Mouse (Mus musculus): ENCODE data around the gene Rnf34. TPM values are rescaled to one million over a fixed set of nuclear protein-coding genes. Genes with fewer than 3 reads are reported as not detected.

Gene Rnf34
- total RNA-seq, 1 experiment, result 26.1 TPM

DNA sequence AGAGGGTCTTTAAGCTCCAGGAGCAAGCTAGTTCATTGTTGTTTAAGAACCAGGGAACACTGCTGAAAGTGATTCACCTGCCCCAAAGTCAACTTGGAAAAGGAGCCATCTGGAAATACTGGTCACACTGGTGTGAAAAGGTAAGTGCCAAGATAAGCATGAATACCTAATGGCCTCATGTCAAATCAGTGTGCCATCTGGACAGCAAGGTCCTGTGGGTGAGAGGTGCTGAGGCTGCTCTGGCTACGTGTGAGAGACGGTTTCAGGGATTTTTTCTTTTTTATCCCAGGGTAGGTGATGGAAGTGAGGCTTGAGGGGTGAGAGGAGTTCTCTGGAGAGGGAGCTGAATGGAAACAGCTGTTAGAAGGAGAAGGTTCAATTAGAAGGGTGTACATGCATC lies 23.7 kb downstream of the Rnf34 start:
- H3K9ac ChIP-seq (ENCODE audit: insufficient read depth, low read depth, low read length, poor library complexity, severe bottlenecking), result no peak overlapping the region
- in situ Hi-C loops (cut with MboI; ENCODE audit: low sequenced_read_pairs in 2 of 2, unreplicated experiment in 2 of 2), result no loop called here
- no peak for DNase-seq (ENCODE audit: low read depth, low spot score)
- H3K27ac ChIP-seq (ENCODE audit: insufficient read depth, low read depth, low read length, poor library complexity, severe bottlenecking), result no peak overlapping the region
- H3K4me1 ChIP-seq (ENCODE audit: control insufficient read depth in 2 of 2, insufficient read depth in 2 of 2, low read length in 2 of 2, poor library complexity in 1 of 2), result peaks cover 0 to 5% of the 10 kb centered on the region in 2 experiments; a peak in 2 of 4 replicates
- no peaks in the 10 kb centered on the region for H3K9me3 ChIP-seq (ENCODE audit: control insufficient read depth, insufficient read depth, low read depth, low read length)
- H3K36me3 ChIP-seq (ENCODE audit: control insufficient read depth, insufficient read depth, low read length, poor library complexity, severe bottlenecking), result peaks cover 18% of the 10 kb centered on the region
- no peak for TF ChIP-seq HCFC1 (IDR thresholded peaks at IDR 0.05; ENCODE audit: borderline replicate concordance, insufficient read depth, low read length)
- no peak for TF ChIP-seq MAFK (IDR thresholded peaks at IDR 0.05; ENCODE audit: insufficient read depth, low read depth, low read length)
- TF ChIP-seq ZC3H11A (IDR thresholded peaks at IDR 0.05; ENCODE audit: borderline replicate concordance, low read depth, low read length), result no peak
- TF ChIP-seq ZNF384 (IDR thresholded peaks at IDR 0.05; ENCODE audit: low read depth, low read length), result no peak
- no peak for TF ChIP-seq CHD2 (IDR thresholded peaks at IDR 0.05; ENCODE audit: low read depth, low read length)
- H3K4me3 ChIP-seq (ENCODE audit: insufficient read depth in 1 of 2, low read depth in 1 of 2, low read length in 2 of 2, poor library complexity in 1 of 2, severe bottlenecking in 1 of 2), result no peak overlapping the region

DNA sequence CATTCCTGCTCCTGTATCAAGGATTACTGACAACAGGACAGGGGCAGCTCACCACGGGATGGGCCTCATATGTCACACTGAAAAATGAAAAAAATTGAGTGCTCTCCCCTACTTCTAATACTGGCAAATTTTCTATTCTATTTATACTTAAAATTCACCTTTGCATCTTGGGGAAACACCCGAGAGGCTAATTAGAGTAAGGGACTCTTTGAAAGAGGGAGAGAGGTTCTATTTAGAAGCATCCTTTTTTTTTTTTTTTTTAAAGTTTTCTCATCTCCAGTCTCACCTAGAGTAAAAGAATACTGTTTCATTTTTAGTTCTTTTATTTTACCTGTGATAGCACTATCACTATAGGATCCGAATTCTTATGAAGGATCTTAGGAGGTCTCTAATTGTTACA lies 24.5 kb downstream of the Rnf34 start:
- in situ Hi-C loops (cut with MboI; ENCODE audit: low sequenced_read_pairs in 2 of 2, unreplicated experiment in 2 of 2), result no loop called here
- Histone ChIP-seq H3K4me1 (ENCODE audit: control insufficient read depth in 2 of 2, insufficient read depth in 2 of 2, low read length in 2 of 2, poor library complexity in 1 of 2) (peaks cover 0 to 5% of the 10 kb centered on the region in 2 experiments; a peak in 2 of 4 replicates), H3K4me3 (ENCODE audit: insufficient read depth in 1 of 2, low read depth in 1 of 2, low read length in 2 of 2, poor library complexity in 1 of 2, severe bottlenecking in 1 of 2) (no peak overlapping the region), H3K9me3 (ENCODE audit: control insufficient read depth, insufficient read depth, low read depth, low read length) (no peaks in the 10 kb centered on the region), H3K27ac (ENCODE audit: insufficient read depth, low read depth, low read length, poor library complexity, severe bottlenecking) (no peak overlapping the region), H3K36me3 (ENCODE audit: control insufficient read depth, insufficient read depth, low read length, poor library complexity, severe bottlenecking) (peaks cover 20% of the 10 kb centered on the region), H3K9ac (ENCODE audit: insufficient read depth, low read depth, low read length, poor library complexity, severe bottlenecking) (no peak overlapping the region)
- no peak for DNase-seq (ENCODE audit: low read depth, low spot score)
- TF ChIP-seq ZNF384 (IDR thresholded peaks at IDR 0.05; ENCODE audit: low read depth, low read length) (no peak), MAFK (IDR thresholded peaks at IDR 0.05; ENCODE audit: insufficient read depth, low read depth, low read length) (no peak), ZC3H11A (IDR thresholded peaks at IDR 0.05; ENCODE audit: borderline replicate concordance, low read depth, low read length) (no peak), HCFC1 (IDR thresholded peaks at IDR 0.05; ENCODE audit: borderline replicate concordance, insufficient read depth, low read length) (no peak), CHD2 (IDR thresholded peaks at IDR 0.05; ENCODE audit: low read depth, low read length) (no peak)

DNA sequence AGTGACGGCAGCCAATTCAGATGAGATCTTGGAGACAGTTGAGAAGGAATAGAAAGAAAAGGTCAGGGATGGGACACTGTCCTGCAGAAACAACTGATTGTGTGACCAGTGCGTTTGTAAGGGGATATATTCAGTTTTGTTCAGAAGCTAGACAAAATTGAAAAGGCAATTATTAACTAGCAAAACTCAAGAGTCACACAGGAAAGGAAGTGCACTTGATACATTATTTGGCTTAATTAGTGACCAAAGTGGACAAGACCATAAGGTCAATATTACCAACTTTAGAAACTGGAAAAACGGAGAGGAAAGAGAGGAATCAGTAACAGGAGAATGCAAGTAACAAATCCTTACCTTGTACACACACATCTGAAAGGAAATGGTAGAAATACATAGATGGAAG lies 26.8 kb downstream of the Rnf34 start:
- H3K36me3 ChIP-seq (ENCODE audit: control insufficient read depth, insufficient read depth, low read length, poor library complexity, severe bottlenecking), result peaks cover 40% of the 10 kb centered on the region
- no peak overlapping the region for H3K9ac ChIP-seq (ENCODE audit: insufficient read depth, low read depth, low read length, poor library complexity, severe bottlenecking)
- no peak overlapping the region for H3K4me3 ChIP-seq (ENCODE audit: insufficient read depth in 1 of 2, low read depth in 1 of 2, low read length in 2 of 2, poor library complexity in 1 of 2, severe bottlenecking in 1 of 2)
- H3K9me3 ChIP-seq (ENCODE audit: control insufficient read depth, insufficient read depth, low read depth, low read length), result no peaks in the 10 kb centered on the region
- no peak for TF ChIP-seq MAFK (IDR thresholded peaks at IDR 0.05; ENCODE audit: insufficient read depth, low read depth, low read length)
- TF ChIP-seq ZNF384 (IDR thresholded peaks at IDR 0.05; ENCODE audit: low read depth, low read length), result no peak
- H3K4me1 ChIP-seq (ENCODE audit: control insufficient read depth in 2 of 2, insufficient read depth in 2 of 2, low read length in 2 of 2, poor library complexity in 1 of 2), result peaks cover 6% of the 10 kb centered on the region in 2 experiments; a peak in 3 of 4 replicates
- in situ Hi-C loops (cut with MboI; ENCODE audit: low sequenced_read_pairs in 2 of 2, unreplicated experiment in 2 of 2), result no loop called here
- DNase-seq (ENCODE audit: low read depth, low spot score), result no peak
- H3K27ac ChIP-seq (ENCODE audit: insufficient read depth, low read depth, low read length, poor library complexity, severe bottlenecking), result no peak overlapping the region

DNA sequence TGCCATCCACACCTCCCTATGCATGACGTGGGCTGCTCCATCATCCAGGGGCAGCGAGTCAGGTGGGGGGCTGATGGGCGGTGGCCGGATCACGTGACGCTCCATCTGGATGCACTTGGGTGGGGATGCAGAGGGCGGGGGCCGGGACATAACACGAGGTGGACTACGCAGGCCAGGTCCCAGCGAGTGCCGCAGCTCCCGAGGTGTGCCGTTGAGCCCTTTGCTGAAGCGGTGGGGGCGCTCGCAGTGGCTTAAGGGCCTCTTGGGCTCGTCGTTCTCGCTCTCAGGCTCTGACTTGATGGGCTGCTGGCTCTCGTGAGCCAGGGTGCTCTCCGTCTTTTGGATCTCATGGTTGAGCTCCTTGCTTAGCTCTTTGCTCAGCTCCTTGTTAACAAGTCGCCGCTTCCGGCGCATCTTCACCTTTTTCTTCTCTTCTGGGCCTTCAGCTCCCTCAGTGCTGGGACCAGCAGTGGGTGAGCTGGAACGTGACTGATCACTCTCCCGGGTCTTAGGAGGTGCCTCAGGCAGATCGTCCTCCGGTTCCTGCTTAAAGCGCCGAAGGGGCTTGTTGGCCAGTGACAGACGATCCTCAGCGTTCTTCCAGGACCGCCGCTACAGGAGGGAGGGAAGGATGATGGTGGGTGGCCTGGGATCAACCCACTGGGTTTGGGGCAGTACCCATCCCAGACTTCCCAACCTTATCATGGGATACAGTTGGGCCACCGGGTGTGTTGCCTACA lies 30.6 kb downstream of the Rnf34 start:
- H3K9ac ChIP-seq (ENCODE audit: insufficient read depth, low read depth, low read length, poor library complexity, severe bottlenecking), result no peak overlapping the region
- no peaks in the 10 kb centered on the region for H3K9me3 ChIP-seq (ENCODE audit: control insufficient read depth, insufficient read depth, low read depth, low read length)
- H3K4me1 ChIP-seq (ENCODE audit: control insufficient read depth in 2 of 2, insufficient read depth in 2 of 2, low read length in 2 of 2, poor library complexity in 1 of 2), result peaks cover 5 to 20% of the 10 kb centered on the region in 2 experiments; a peak in 3 of 4 replicates
- in situ Hi-C loops (cut with MboI; ENCODE audit: low sequenced_read_pairs in 2 of 2, unreplicated experiment in 2 of 2), result no loop called here
- H3K27ac ChIP-seq (ENCODE audit: insufficient read depth, low read depth, low read length, poor library complexity, severe bottlenecking), result no peak overlapping the region
- DNase-seq (ENCODE audit: low read depth, low spot score), result no peak
- H3K36me3 ChIP-seq (ENCODE audit: control insufficient read depth, insufficient read depth, low read length, poor library complexity, severe bottlenecking), result peaks cover 49% of the 10 kb centered on the region
- peak overlapping the region; percentile 11 to 24; a peak in 2 of 4 replicates for H3K4me3 ChIP-seq (ENCODE audit: insufficient read depth in 1 of 2, low read depth in 1 of 2, low read length in 2 of 2, poor library complexity in 1 of 2, severe bottlenecking in 1 of 2)
- TF ChIP-seq HCFC1 (IDR thresholded peaks at IDR 0.05; ENCODE audit: borderline replicate concordance, insufficient read depth, low read length) (no peak), MAFK (IDR thresholded peaks at IDR 0.05; ENCODE audit: insufficient read depth, low read depth, low read length) (no peak), ZC3H11A (IDR thresholded peaks at IDR 0.05; ENCODE audit: borderline replicate concordance, low read depth, low read length) (no peak)

DNA sequence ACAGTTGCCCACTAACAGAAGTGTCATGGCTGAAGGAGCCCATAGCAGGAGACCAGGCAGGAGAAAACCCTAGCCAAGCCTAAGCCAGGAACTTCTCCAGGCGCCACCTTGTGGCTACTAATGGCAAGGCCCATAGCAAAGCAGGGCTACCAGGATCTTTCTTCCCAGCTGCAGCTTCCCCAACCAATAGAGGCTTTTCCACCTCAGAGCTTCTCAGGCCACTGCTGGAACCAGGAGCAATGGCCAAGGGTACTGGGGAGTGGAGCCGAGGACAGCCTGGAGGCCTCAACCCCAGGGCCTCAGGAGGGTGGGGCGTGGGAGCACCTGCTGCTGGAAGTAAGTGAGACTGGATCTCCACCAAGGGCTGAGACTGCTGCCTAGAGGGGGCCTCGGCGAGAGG lies 31.5 kb downstream of the Rnf34 start:
- H3K4me1 ChIP-seq (ENCODE audit: control insufficient read depth in 2 of 2, insufficient read depth in 2 of 2, low read length in 2 of 2, poor library complexity in 1 of 2), result peaks cover 5 to 20% of the 10 kb centered on the region in 2 experiments; a peak in 3 of 4 replicates
- H3K4me3 ChIP-seq (ENCODE audit: insufficient read depth in 1 of 2, low read depth in 1 of 2, low read length in 2 of 2, poor library complexity in 1 of 2, severe bottlenecking in 1 of 2), result no peak overlapping the region
- H3K27ac ChIP-seq (ENCODE audit: insufficient read depth, low read depth, low read length, poor library complexity, severe bottlenecking), result no peak overlapping the region
- peak; percentile 73 for DNase-seq (ENCODE audit: low read depth, low spot score)
- peaks cover 49% of the 10 kb centered on the region for H3K36me3 ChIP-seq (ENCODE audit: control insufficient read depth, insufficient read depth, low read length, poor library complexity, severe bottlenecking)
- H3K9me3 ChIP-seq (ENCODE audit: control insufficient read depth, insufficient read depth, low read depth, low read length), result no peaks in the 10 kb centered on the region
- in situ Hi-C loops (cut with MboI; ENCODE audit: low sequenced_read_pairs in 2 of 2, unreplicated experiment in 2 of 2), result no loop called here
- TF ChIP-seq CHD2 (IDR thresholded peaks at IDR 0.05; ENCODE audit: low read depth, low read length), result no peak
- no peak for TF ChIP-seq MAFK (IDR thresholded peaks at IDR 0.05; ENCODE audit: insufficient read depth, low read depth, low read length)
- peak; percentile 42; the same call in 1 of the 2 replicates for TF ChIP-seq ZC3H11A (IDR thresholded peaks at IDR 0.05; ENCODE audit: borderline replicate concordance, low read depth, low read length)
- H3K9ac ChIP-seq (ENCODE audit: insufficient read depth, low read depth, low read length, poor library complexity, severe bottlenecking), result no peak overlapping the region

Data from ES-E14 (cell line).